Mouse (Mus musculus) Patski (cell line): ENCODE results near the gene Unc80. TPM values are rescaled to one million over a fixed set of nuclear protein-coding genes. Genes with fewer than 3 reads are reported as not detected.

Source experiments
- ATAC-seq: fragments of 100-300 bp; one replicate; pipeline ENCODE4 v1.8.0; 2021
- CTCF ChIA-PET: fragments of 350-600 bp; sonication (Branson Sonifier 250); formaldehyde crosslinking; loops from one replicate; lab custom pipeline; 2022; ENCODE audit warnings: inconsistent platforms; lab: Charles Lee
- POLR2A ChIA-PET: fragments of 350-600 bp; sonication (Branson Sonifier 250); formaldehyde crosslinking; loops from one replicate; lab custom pipeline; 2022; ENCODE audit warnings: antibody characterized with exemption, inconsistent platforms; lab: Charles Lee
- DNase-seq: peaks from one replicate; pipeline ENCODE4 v3.0.0-alpha.2; 2011; ENCODE audit warnings: low read depth, low spot score
- H3K27me3 ChIP-seq: fragments of 371-371 bp; one replicate; pipeline ENCODE4 v1.5.1; 2021
- CTCF ChIP-seq: fragments of 100-300 bp; IDR thresholded peaks from one replicate; pipeline ENCODE4 v1.5.1; 2021
- in situ Hi-C: fragments of 300-500 bp; cut with MboI; formaldehyde crosslinking; loops from 3 replicates; pipeline ENCODE4 v1.11.1; 2018; ENCODE audit warnings: low pct_unique_long_range_greater_than_20kb, mixed read lengths
- polyA plus RNA-seq: library from polyadenylated mRNA; unstranded; gene quantifications from one replicate; pipeline ENCODE4 v1.2.3, GENCODE M21; 2021

Unc80 gene
- polyA plus RNA-seq, 1 experiment from 2014 or later = not detected

DNA sequence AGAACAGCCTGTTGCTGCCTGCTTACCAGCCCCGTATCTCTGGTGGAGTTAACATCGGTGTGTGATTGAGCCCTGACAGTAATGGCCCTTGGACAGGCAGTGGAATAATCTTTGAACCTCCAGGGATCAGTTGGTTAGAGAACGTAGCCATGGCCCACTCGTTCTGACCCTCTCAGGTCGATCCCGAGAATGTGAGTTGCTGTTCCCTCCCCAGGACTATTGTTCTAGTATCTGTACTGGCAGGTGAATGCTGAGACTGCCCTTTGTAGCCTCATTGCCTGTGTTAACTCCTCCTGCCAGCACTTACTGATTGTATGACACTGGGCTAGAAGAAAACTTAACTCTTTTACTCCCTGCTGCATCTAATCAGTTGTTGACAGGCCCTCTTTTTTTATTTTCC is 236.4 kb downstream of the Unc80 start:
- POLR2A ChIA-PET = no interaction called here
- CTCF ChIA-PET = no interaction called here
- in situ Hi-C loops = loop anchor here (10.0 kb wide), 1 partner anchor 130 kb away; no protein-coding TSS in a partner anchor
- ATAC-seq (no peak), DNase-seq (no peak)
- no peaks in the 10 kb centered on the region for H3K27me3 ChIP-seq
- TF ChIP-seq CTCF = no peak

GRCm38 (mm10) chr1:66712859-66713258 is 244.7 kb downstream of the Unc80 start:
- no peaks in the 10 kb centered on the region for H3K27me3 ChIP-seq
- ATAC-seq (no peak), DNase-seq (no peak)
- POLR2A ChIA-PET = no interaction called here
- no peak for TF ChIP-seq CTCF
- CTCF ChIA-PET = interaction anchor here (1.1 to 3.2 kb wide), 2 partner anchors 10 to 460 kb away, joined by 3 to 9 read pairs; no protein-coding TSS in a partner anchor
- in situ Hi-C loops = no loop called here

GRCm38 (mm10) chr1:66730581-66730980 is 262.4 kb downstream of the Unc80 start:
- ChIA-PET CTCF (no interaction called here), POLR2A (no interaction called here)
- ATAC-seq = no peak
- in situ Hi-C loops = no loop called here
- no peak for DNase-seq
- no peaks in the 10 kb centered on the region for H3K27me3 ChIP-seq
- TF ChIP-seq CTCF = no peak

Other genes with a start within 250 kb of the Unc80 start
- gene Rpe, start 232.5 kb downstream of the Unc80 start, polyA plus RNA-seq = 48.3 TPM